Mouse (Mus musculus) lung, adult 2 months (tissue): ENCODE measurements around the gene Srr. TPM values are rescaled to one million over a fixed set of nuclear protein-coding genes. Genes with fewer than 3 reads are reported as not detected.
A peak's percentile ranks its signal among the peaks of the same experiment; 100 is the strongest.

Experiments
- DNase-seq: peaks from one replicate; pipeline ENCODE4 v3.0.0; 2022
- H3K4me1 ChIP-seq: fragments of 200-500 bp; 2 replicates; pipeline ENCODE4 v1.6.1; 2011; ENCODE audit warnings: low read length; ENCODE audit not compliant: control insufficient read depth, insufficient read depth
- H3K4me3 ChIP-seq: fragments of 200-500 bp; replicated peaks from 2 replicates; pipeline ENCODE3; 2011; ENCODE audit warnings: low read depth, mild to moderate bottlenecking, control low read depth, low read length; ENCODE audit errors: extremely low read depth
- CTCF ChIP-seq: fragments of 200-500 bp; IDR thresholded peaks from 2 replicates; pipeline ENCODE4 v1.5.1; 2011; ENCODE audit warnings: mild to moderate bottlenecking, low read length, control low read depth; ENCODE audit not compliant: insufficient read depth
- POLR2A ChIP-seq: fragments of 200-500 bp; IDR thresholded peaks from 2 replicates; pipeline ENCODE4 v1.6.1; 2011; ENCODE audit warnings: low read depth, mild to moderate bottlenecking, control low read depth, low read length, borderline replicate concordance; ENCODE audit errors: extremely low read depth
- WGBS: fragments of 180-500 bp; shearing (Covaris S2); methylation state at CpG from one replicate; pipeline ENCODE4 v1.1.7; 2018; 5-methylcytosine and 5-hydroxymethylcytosine counted together
- polyA plus RNA-seq: library from polyadenylated mRNA; depleted of rRNA; stranded (reverse); fragments of >200 nt; gene quantifications from 2 replicates; pipeline ENCODE4 v1.2.3, GENCODE M21; 2012

The Srr gene
- polyA plus RNA-seq, 1 experiment = 11.4 TPM

DNA sequence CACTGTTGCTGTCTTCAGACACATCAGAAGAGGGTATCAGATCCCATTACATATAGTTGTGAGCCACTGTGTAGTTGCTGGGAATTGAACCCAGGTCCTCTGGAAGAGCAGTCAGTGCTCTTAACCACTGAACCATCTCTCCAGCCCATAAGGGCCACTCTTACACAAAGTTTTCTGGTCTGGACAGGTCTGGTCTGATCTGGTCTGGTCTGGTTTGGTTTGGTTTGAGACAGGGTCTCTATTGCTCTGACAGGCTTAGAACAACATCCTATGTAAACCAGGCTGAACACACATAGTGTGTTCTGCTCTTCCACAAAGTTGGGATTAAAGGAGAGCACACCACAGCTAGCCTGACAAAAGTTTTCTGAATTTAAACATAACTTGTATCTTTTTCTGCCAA is 30.3 kb upstream of the Srr start:
- Histone ChIP-seq H3K4me1 (no peaks in the 10 kb centered on the region), H3K4me3 (no peak overlapping the region)
- DNase-seq = no peak
- no peak for TF ChIP-seq CTCF
- TF ChIP-seq POLR2A = no peak

DNA sequence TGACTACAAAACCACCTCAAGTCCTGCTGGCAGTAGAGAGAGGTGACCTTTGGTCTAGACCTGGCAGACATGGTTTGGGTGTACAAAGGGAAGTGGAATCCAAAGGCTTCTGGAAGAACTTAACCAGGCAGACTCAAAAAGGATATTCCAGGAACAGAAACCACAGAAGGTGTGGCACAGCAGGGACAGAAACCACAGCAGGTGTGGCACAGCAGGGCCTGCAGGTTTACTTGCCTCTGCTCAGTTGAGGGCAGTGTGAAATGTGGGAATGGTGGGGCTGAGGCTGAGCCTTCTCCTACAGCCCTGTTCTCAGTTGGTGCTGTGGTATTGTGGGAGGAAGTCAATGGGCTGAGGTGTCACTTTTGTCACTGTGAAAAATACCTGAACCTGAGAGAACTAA is 29.2 kb upstream of the Srr start:
- Histone ChIP-seq H3K4me1 (no peaks in the 10 kb centered on the region), H3K4me3 (no peak overlapping the region)
- no peak for TF ChIP-seq POLR2A
- TF ChIP-seq CTCF = no peak
- DNase-seq = no peak

DNA sequence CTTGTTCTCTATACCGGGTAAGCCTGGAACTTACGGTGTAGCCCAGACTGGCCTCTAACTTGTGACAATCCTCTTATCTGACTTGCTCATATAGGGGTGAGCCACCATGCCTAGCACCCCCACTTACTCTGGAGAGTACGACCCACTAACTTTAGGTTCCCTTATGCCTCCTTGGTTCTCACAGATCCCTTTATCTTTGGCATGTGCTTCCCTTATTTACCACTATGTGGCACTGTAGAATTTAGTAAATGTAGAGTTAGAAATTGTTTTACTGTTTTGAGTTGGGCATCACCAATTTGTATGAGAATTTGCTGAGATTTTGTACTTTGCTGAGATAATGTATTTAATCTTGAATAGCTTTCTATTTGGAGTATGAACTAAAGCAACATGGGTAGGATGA is 20.6 kb upstream of the Srr start:
- DNase-seq = no peak
- Histone ChIP-seq H3K4me3 (no peak overlapping the region), H3K4me1 (no peaks in the 10 kb centered on the region)
- 71% methylated on average over 3 of the region's 3 CpGs for WGBS
- TF ChIP-seq POLR2A = no peak
- no peak for TF ChIP-seq CTCF

DNA sequence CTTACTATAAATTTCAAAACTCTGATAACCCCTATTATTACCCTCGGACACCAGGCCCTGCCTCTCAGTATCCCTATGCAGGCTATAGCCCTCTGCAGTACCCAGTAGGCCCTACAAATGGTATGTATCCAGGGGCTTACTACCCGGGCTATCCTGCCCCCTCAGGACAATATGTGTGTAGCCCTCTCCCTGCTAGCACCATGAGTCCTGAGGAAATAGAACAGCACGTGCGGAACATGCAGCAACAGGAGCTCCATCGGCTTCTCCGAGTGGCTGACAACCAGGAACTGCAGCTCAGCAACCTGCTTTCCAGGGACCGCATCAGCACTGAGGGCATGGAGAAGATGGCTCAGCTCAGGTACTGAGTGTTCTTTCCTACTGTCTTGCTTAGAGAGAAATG is 4.6 kb upstream of the Srr start:
- no peak for DNase-seq
- H3K4me1 ChIP-seq = peaks cover 5% of the 10 kb centered on the region
- no peak overlapping the region for H3K4me3 ChIP-seq
- no peak for TF ChIP-seq CTCF
- no peak for TF ChIP-seq POLR2A
- WGBS = 92% methylated on average over 7 of the region's 7 CpGs

DNA sequence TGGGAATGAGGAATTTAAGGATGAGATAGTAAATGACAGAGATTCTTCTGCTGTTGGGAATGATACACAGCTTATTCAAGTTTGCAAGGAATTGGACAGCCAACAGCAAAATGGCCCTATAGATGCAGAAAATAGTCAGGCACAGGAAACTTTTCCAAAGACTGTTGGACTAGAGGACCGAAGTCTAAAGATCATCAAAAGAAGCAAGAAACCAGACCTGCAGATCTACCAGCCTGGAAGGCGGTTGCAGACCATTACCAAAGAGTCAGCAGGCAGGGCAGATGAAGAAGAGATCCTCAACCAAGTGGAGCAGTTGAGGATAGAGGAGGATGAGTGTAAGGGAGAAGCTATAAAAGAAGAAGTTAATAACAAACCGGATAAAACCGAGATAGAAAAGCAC is 3.4 kb upstream of the Srr start:
- no peak for TF ChIP-seq POLR2A
- no peak for TF ChIP-seq CTCF
- WGBS = 87% methylated on average over 4 of the region's 4 CpGs
- H3K4me3 ChIP-seq = no peak overlapping the region
- DNase-seq = no peak
- peaks cover 7% of the 10 kb centered on the region for H3K4me1 ChIP-seq

DNA sequence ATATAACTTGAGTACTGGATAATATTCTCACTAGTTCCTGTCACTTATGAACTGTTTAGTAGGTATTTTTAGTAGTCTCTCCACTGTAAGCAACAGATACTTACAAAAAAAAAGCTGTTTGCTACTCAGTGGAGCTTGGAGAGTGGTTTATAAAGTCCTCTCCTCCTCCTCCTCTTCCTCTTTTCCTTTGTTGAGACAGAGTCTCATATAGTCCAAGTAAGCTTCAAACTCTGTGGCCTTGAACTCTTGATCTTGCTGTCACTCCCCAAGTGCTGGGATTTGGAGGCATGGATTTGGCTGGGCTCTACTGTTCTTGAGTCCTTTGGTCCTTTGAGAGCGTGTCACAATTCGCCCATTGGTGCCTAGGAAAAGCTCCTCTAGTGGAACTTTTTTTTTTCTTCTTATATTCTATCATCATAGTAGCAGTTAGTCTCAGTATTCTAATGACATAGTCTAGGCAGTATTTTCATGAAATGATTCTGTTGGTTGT is 1.5 kb upstream of the Srr start:
- H3K4me3 ChIP-seq = no peak overlapping the region

DNA sequence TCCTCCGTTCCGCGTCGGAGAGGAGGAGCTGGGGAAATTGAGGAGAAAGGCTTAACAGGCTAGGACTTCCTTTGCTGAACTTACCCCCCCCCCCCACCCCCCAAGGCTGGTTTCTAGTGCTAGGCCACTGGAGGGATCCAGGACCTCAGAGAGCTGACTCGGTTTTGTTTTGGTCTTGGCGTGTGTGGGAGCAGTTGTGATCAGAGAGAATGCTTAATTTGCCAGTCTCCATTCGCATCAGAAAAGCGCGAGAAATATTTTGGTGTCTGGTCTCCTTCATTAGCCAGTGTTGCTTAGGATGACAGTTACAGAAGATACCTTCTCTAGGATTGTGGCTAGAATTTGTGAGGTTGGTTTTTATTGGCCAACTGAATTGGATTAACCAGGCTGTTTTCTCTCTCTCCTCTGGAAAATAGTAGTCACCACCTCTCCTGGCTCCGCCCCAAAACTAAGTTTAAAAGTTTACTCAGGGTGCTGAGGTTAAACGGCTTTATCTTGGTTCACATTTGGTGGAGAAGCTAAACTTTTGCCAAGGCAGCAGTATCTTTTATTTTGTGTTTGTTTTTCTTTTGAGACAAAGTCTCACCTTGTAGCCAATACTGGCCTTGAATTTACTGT is 749 bp upstream of the Srr start:
- peak overlapping the region; percentile 81 for H3K4me3 ChIP-seq

More for the DNA sequence above, 1.5 kb upstream of the Srr start:
- DNase-seq = no peak
- H3K4me1 ChIP-seq = peaks cover 7% of the 10 kb centered on the region
- 73% methylated on average over 2 of the region's 2 CpGs for WGBS
- no peak for TF ChIP-seq POLR2A
- TF ChIP-seq CTCF = no peak

DNA sequence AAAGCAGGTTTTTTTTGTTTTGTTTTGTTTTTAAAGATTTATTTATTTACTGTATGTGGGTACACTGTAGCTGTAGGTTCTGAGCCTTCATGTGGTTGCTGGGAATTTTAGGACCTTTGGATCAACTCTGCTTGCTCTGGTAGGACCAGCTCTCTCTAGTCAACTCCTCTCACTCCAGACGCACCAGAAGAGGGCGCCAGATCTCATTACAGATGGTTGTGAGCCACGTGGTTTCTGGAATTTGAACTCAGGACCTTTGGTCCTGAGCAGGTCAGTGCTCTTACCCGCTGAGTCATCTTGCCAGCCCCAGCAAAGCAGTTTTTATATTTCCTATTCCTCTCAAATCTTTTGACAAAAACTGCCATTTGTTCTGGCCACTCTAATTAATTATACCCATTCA is 1.6 kb downstream of the Srr start:
- 53% methylated on average over 4 of the region's 4 CpGs for WGBS
- H3K4me3 ChIP-seq = no peak overlapping the region
- TF ChIP-seq POLR2A = no peak
- TF ChIP-seq CTCF = 0 out of 2 replicates have a peak, but pooled peaks have one; percentile 22
- H3K4me1 ChIP-seq = peaks cover 7% of the 10 kb centered on the region
- DNase-seq = no peak

More for the DNA sequence above, 749 bp upstream of the Srr start:
- TF ChIP-seq CTCF (no peak), POLR2A (no peak)
- peak; percentile 32 for DNase-seq
- WGBS = 3% methylated on average over 11 of the region's 11 CpGs
- peaks cover 7% of the 10 kb centered on the region for H3K4me1 ChIP-seq

DNA sequence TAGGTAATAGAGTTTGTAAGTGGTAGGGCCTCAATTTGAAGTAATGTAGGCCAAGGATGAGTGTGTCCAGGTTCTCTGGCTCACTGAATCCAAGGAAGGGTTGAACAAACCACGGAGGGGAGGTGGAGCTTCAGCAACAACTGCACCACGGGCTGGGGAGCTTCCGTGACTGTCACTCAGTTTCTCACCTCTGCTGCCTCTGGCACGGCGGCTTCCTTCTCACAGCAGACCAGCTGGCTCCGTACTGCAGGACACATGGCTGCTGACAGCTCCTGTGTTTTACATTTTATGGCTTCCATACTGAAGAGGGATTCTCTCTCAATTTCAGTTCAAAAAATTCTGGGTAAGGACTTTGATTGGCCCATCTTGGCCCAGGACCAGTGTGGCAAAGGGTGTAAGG is 6.5 kb downstream of the Srr start:
- WGBS = 75% methylated on average over 6 of the region's 6 CpGs
- no peak for TF ChIP-seq POLR2A
- no peak for TF ChIP-seq CTCF
- H3K4me1 ChIP-seq = no peaks in the 10 kb centered on the region
- DNase-seq = no peak
- H3K4me3 ChIP-seq = no peak overlapping the region

DNA sequence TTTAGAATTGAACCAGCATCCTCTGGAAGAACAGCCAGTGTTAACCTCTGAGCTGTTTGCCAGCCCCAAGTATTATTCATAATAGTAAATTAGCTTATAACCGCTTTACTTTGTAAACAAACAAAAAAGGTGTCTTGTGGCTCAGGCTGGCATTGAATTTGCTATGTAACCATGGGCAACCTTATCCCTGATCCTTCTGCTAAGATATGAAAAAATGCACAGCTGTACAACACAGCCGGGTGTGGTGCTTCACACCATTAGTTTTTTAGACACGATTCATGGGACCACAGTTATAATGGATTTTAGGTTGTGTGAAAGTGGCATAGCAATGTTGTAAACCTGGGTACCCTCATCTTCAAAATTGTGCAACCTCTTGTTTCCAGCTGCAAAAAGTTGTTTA is 13.3 kb downstream of the Srr start:
- no peak for TF ChIP-seq POLR2A
- TF ChIP-seq CTCF = no peak
- no peaks in the 10 kb centered on the region for H3K4me1 ChIP-seq
- WGBS = 72% methylated on average over 3 of the region's 3 CpGs
- no peak for DNase-seq
- no peak overlapping the region for H3K4me3 ChIP-seq
